Mouse (Mus musculus): ENCODE results near the gene B4galt7.
A peak's percentile ranks its signal among the peaks of the same experiment; 100 is the strongest.

DNA sequence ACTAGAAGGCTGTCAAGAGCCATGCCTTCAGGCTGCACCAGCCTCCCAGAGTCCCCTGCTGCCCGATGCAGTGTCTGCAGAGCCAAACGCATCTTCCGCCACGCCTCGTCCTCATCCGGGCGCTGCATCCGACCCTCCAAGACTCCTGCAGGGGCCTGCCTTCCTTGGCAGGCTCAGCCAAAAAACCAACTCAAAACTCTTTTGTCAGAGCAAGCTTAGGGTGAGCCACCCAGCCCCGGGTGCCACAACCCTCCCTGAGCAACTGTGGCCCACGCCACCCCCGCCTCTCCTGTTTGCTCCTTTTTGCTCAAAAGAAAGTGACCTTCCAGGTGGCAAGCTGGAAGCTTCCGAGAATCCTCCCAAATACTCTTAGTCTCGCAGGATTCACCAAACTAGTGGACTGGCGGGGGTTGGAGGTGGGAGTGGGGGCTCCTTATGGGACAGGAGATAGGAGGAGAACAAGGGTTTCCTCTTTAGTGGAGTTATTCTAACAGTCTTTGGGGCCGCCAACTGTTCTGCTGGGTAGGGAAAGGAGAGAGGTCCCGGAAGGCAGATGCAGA, 29.9 kb upstream of the B4galt7 start:
- TF ChIP-seq CTCF (IDR thresholded peaks at IDR 0.05; ENCODE audit: low read depth): peak; percentile 10; the same call in 1 of the 2 replicates
- TF ChIP-seq EP300 (IDR thresholded peaks at IDR 0.05; ENCODE audit: low read depth): no peak
